Mouse (Mus musculus): ENCODE data around the gene Baz1a. TPM values are rescaled to one million over a fixed set of nuclear protein-coding genes. Genes with fewer than 3 reads are reported as not detected.
"Not testable (repeated sequence)": the region's sequence is repeated elsewhere in the genome, so short reads cannot be mapped to it uniquely, and the experiment has no call there.

The Baz1a gene
- polyA plus RNA-seq, 1 experiment from 2014 or later: 34.8 TPM

DNA sequence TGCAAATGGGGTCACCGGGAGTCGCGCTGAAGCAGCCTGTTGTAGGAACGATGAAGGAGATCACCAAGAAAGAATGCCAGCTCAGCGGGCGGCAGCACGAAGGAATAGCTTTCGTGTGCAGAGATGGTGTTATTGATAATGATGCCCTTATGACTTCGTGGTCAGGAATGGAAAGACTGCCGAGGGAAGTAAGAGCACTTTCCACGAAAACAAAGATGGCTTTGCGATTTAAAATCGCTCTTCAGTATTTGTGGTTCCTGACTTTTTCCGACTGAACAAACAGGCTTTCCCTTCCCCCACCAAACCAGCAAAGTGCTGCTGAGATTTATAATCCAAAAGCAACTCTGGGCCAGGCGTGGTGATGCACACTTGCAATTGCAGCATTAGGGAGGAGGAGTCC, 26.9 kb upstream of the Baz1a start:
- 81% methylated on average over 15 of the region's 15 CpGs for WGBS
- Histone ChIP-seq H3K4me3 (no peak overlapping the region), H3K4me1 (no peaks in the 10 kb centered on the region), H3K36me3 (peaks cover 20% of the 10 kb centered on the region), H3K27me3 (ENCODE audit: low read depth, poor library complexity, severe bottlenecking) (no peaks in the 10 kb centered on the region), H3K9me3 (replicated peaks) (no peaks in the 10 kb centered on the region), H3K27ac (replicated peaks) (no peak overlapping the region)
- no peak for DNase-seq (ENCODE audit: low spot score)

DNA sequence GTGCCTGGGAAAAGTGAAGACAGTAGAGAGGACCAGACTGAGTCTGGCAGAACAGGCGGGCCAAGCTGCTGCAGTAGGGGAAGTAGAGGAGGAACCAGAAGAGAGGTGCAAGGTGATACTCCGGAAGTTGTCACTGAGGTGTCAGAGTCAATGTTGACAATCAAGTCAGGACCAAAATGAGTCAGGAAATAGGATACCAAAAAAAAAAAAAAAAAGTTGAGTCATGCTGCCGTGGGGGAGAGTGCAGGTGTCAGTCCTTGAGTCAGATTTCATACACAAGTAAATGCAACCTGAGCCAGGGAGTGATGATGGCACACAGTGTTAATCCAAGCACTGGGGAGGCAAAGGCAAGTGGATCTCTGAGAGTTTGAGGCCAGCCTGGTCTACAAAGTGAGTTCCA, 12.9 kb upstream of the Baz1a start:
- Histone ChIP-seq H3K36me3 (no peaks in the 10 kb centered on the region), H3K4me3 (no peak overlapping the region), H3K27me3 (ENCODE audit: low read depth, poor library complexity, severe bottlenecking) (no peaks in the 10 kb centered on the region), H3K4me1 (no peaks in the 10 kb centered on the region), H3K9me3 (replicated peaks) (no peaks in the 10 kb centered on the region), H3K27ac (replicated peaks) (no peak overlapping the region)
- WGBS: 66% methylated on average over 3 of the region's 3 CpGs
- DNase-seq (ENCODE audit: low spot score): no peak

DNA sequence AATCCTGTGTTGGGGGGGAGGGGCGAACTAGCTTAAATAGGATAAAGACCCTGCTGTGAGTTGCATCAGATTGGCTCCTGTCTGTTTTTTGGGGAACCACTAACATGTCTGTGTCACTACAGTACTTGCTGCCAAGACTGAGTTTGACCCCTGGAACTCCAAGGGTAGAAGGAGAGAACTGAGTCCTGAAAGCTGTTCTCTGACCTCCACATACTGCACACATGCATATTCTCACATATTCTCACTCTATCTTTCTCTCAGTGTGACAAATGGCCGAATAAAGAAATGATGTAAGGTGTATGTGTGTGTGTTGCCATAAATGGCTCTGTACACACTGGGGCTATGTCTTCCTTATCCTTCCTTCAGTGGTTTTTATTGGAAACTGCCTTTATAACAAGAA, 9.1 kb upstream of the Baz1a start:
- H3K27me3 ChIP-seq (ENCODE audit: low read depth, poor library complexity, severe bottlenecking): no peaks in the 10 kb centered on the region
- H3K4me1 ChIP-seq: no peaks in the 10 kb centered on the region
- 72% methylated on average over 2 of the region's 2 CpGs for WGBS

DNA sequence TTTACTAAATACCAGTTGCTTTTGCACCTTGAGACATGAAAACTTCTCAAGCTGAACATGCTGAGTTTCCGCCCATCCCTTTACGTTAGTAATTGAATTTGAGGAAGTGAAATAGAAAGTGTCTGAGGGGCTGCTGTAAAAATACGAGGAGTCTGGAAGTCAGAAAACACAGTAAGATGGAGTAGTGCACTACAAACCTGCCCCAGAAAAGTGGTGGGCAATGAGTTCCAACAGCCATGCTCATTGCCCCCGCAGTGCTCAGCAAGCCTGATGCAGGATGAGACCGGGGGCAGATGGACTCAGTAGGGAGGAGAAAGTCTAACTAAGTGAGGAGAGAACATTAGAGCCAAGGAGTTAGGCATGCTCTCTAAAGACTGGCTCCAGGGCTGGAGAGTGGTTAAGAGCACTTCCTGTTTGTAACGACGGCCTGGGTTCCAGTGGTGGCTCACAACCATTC, 5.3 kb upstream of the Baz1a start:
- Histone ChIP-seq H3K27ac (replicated peaks) (no peak overlapping the region), H3K4me1 (no peaks in the 10 kb centered on the region)
- WGBS: 92% methylated on average over 7 of the region's 7 CpGs

More for the DNA sequence above, 9.1 kb upstream of the Baz1a start:
- H3K9me3 ChIP-seq (replicated peaks): no peaks in the 10 kb centered on the region
- no peak for DNase-seq (ENCODE audit: low spot score)
- H3K4me3 ChIP-seq: no peak overlapping the region
- H3K27ac ChIP-seq (replicated peaks): no peak overlapping the region
- H3K36me3 ChIP-seq: no peaks in the 10 kb centered on the region

DNA sequence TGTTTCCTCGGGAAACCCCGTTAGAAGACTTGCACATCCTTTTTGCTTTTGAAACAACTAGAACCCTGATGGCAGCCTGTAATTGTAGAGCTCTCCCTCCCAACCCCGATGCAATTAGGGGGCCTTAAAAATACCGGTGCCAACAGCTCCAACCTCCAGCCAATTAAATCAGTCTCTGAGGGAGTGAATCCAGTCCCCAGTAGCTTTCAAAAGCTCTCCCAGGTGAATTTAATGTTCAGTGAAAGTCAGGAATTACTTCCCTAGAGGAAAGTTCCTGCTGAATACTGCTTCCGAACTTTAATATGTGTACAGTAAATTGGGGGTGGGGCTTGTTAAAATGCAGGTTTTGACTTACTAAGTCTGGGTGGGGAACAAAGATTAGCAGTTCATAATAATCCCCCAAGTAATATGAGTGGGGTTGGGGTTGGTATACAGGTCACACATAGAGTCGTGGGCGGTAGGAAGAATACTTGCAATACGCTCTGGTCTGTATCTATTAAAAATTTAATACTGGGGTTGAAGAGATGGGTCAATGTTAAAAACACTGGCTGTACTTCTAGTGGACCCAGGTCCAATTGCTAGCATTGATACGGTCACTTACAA, 3.1 kb upstream of the Baz1a start:
- no peaks in the 10 kb centered on the region for H3K27me3 ChIP-seq (ENCODE audit: low read depth, poor library complexity, severe bottlenecking)
- 69% methylated on average over 9 of the region's 9 CpGs for WGBS
- DNase-seq (ENCODE audit: low spot score): no peak
- no peak overlapping the region for H3K4me3 ChIP-seq
- H3K9me3 ChIP-seq (replicated peaks): no peaks in the 10 kb centered on the region
- no peaks in the 10 kb centered on the region for H3K36me3 ChIP-seq
- H3K4me1 ChIP-seq: no peaks in the 10 kb centered on the region
- H3K27ac ChIP-seq (replicated peaks): no peak overlapping the region

More for the DNA sequence above, 5.3 kb upstream of the Baz1a start:
- no peaks in the 10 kb centered on the region for H3K36me3 ChIP-seq
- no peaks in the 10 kb centered on the region for H3K27me3 ChIP-seq (ENCODE audit: low read depth, poor library complexity, severe bottlenecking)
- H3K9me3 ChIP-seq (replicated peaks): no peaks in the 10 kb centered on the region
- no peak overlapping the region for H3K4me3 ChIP-seq
- no peak for DNase-seq (ENCODE audit: low spot score)

DNA sequence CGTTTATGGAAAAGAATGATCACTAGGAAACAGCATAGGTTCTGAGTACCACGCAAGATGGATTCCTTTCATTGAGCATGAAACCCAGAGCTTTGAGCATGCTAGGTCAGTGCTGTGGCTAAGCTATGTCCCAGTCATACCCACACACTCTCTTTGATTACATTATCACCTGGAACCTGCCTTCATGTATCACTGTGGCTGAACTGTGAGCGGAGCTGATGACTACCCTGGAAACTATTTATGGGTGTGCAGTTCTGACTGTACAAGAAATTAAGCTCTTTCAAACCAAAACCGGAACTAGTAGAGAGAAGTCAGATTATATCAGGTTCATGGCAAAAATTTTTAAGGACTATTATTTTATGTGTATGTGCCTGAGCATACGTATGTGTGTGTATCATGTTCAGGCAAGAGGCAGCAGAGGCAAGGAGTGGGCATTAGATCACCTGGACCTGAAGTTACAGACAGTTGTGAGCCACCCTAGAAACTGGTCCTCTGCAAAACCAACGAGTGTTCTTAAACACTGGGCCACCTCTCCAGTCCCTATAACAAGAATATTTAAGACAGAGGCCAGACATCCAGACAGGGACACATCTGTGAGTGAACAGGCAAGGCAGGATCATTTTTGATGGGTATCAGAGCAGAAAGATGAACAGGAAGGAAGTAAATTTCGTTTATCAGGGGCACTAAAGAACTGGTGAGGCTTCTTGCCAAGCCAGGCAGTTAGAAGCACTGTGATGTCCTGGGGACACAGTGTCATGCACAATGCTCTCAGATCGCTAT, 2.4 kb upstream of the Baz1a start:
- Histone ChIP-seq H3K9me3 (replicated peaks) (no peaks in the 10 kb centered on the region), H3K4me3 (no peak overlapping the region), H3K36me3 (no peaks in the 10 kb centered on the region), H3K4me1 (no peaks in the 10 kb centered on the region), H3K27me3 (ENCODE audit: low read depth, poor library complexity, severe bottlenecking) (no peaks in the 10 kb centered on the region), H3K27ac (replicated peaks) (no peak overlapping the region)
- DNase-seq (ENCODE audit: low spot score): no peak
- 79% methylated on average over 8 of the region's 8 CpGs for WGBS

DNA sequence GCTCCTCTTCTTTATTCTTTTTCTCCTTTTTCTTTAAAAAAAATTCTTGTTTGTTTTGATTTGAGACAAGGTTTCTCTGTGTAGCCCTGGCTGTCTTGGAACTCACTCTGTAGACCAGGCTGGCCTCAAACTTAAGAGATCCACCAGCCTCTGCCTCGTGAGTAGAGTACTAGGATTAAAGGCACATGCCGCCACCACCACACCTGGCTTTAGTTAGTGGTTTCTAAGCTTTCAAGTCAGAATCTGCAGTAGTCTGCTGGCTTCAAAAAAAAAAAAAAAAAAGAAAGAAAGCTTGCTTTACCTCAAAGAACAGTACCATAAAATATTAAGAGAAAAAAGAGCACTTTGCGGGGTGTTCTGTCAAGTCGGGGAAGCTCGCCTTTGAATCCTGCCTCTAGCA, 1.3 kb upstream of the Baz1a start:
- H3K4me3 ChIP-seq: no peak overlapping the region
- WGBS: 85% methylated on average over 5 of the region's 5 CpGs
- DNase-seq (ENCODE audit: low spot score): no peak

DNA sequence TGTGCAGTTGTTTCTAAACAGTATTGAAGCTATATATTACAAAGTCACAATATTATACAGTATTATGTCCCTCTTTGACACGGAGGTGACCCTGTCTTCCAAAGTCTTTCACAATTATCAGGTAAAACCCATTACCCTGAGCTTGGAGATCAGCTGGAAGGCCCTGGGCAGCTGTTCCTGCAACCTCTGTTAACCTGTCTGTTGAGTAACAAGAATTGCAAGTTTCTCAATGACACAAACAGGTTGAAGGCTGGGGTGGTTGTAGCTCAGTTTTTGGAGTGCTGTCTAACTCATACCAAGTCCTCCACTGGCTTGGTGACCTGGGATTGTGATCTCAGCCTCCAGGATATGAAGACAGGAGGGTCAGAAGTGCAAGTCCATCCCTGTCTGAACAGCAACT, 1.1 kb downstream of the Baz1a start:
- DNase-seq (ENCODE audit: low spot score): no peak
- 68% methylated on average over 1 of the region's 1 CpGs for WGBS

More for the DNA sequence above, 1.3 kb upstream of the Baz1a start:
- Histone ChIP-seq H3K36me3 (no peaks in the 10 kb centered on the region), H3K9me3 (replicated peaks) (no peaks in the 10 kb centered on the region), H3K27me3 (ENCODE audit: low read depth, poor library complexity, severe bottlenecking) (no peaks in the 10 kb centered on the region), H3K27ac (replicated peaks) (no peak overlapping the region), H3K4me1 (no peaks in the 10 kb centered on the region)

DNA sequence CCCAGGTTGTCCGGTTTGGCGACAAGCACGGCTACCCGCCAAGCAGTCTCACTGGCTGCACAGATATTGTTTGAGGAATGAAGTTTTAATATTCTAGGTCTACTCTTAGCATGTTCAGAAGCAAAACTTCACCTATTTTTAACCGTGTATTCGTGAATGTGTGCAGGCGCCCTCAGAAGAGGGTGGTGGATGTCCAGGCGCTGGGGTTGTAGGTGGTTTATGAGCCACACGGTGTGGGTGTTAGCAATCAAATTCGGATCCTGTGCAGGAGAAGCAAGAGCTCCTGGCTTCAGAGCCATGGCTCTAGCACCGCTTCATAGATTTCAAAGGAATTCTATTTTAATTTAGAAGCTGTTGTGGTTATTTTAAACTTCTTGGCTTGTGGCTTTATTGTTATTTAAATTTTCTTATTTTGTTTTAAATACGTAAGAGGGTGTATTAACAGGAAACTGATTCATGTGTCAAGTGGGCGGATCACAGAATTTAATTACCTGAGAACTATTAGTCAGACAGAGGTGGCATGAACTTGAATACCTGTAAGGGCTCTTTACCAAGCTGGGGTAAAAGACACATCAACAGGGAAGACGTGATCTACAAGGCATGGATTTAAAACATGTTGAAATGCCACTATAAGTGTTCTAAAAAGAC, 6.7 kb downstream of the Baz1a start:
- Histone ChIP-seq H3K4me3 (no peak overlapping the region), H3K27ac (replicated peaks) (no peak overlapping the region), H3K36me3 (no peaks in the 10 kb centered on the region), H3K27me3 (ENCODE audit: low read depth, poor library complexity, severe bottlenecking) (no peaks in the 10 kb centered on the region), H3K4me1 (no peaks in the 10 kb centered on the region), H3K9me3 (replicated peaks) (no peaks in the 10 kb centered on the region; the same call in 1 of the 2 replicates)
- 89% methylated on average over 14 of the region's 14 CpGs for WGBS
- DNase-seq (ENCODE audit: low spot score): no peak

More for the DNA sequence above, 1.1 kb downstream of the Baz1a start:
- Histone ChIP-seq H3K27me3 (ENCODE audit: low read depth, poor library complexity, severe bottlenecking) (no peaks in the 10 kb centered on the region), H3K4me1 (no peaks in the 10 kb centered on the region), H3K27ac (replicated peaks) (no peak overlapping the region), H3K4me3 (no peak overlapping the region), H3K9me3 (replicated peaks) (no peaks in the 10 kb centered on the region), H3K36me3 (no peaks in the 10 kb centered on the region)

DNA sequence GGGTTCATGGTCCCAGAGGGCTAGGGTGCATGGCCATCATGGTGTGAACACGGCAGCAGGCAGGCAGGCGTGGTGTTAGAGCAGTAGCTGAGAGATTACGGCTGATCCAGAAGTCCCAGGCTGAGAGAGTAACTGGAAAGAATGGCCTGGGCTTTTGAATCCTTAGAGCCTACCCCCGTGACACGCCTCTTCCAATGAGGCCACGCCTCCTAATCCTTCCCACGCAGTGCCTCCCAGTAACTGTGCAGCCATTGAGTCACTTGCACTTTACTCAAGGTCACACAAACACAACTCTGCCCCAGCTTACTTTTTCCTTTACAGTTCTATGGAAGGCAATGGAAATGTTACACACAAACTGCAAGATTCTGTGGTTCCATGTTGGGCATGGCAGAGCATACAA, 8.1 kb downstream of the Baz1a start:
- DNase-seq (ENCODE audit: low spot score): no peak
- H3K4me3 ChIP-seq: no peak overlapping the region
- no peaks in the 10 kb centered on the region for H3K36me3 ChIP-seq
- no peak overlapping the region for H3K27ac ChIP-seq (replicated peaks)
- WGBS: 89% methylated on average over 7 of the region's 7 CpGs
- no peaks in the 10 kb centered on the region for H3K4me1 ChIP-seq
- H3K27me3 ChIP-seq (ENCODE audit: low read depth, poor library complexity, severe bottlenecking): no peaks in the 10 kb centered on the region
- no peaks in the 10 kb centered on the region; the same call in 1 of the 2 replicates for H3K9me3 ChIP-seq (replicated peaks)

DNA sequence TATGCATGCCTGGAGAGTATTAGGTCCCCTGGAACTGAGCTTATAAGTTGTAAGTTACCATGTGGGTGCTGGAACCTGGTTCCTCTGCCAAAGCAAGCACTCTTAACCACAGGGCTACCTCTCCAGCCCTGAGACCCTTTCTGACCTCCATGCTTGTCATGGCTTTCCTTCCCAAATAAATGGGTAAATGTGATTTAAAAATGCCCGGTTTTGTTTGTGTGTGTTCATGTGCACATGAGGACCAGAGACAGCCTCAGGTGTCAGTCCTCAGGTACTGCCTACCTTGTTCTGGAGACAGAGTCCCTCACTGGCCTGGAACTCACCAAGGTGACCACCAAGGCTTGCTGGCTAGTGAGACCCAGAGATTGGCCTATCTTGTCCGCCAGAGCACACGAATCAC, 9.8 kb downstream of the Baz1a start:
- DNase-seq (ENCODE audit: low spot score): no peak
- Histone ChIP-seq H3K4me3 (no peak overlapping the region), H3K36me3 (no peaks in the 10 kb centered on the region), H3K27me3 (ENCODE audit: low read depth, poor library complexity, severe bottlenecking) (no peaks in the 10 kb centered on the region), H3K9me3 (replicated peaks) (no peaks in the 10 kb centered on the region; the same call in 1 of the 2 replicates), H3K4me1 (no peaks in the 10 kb centered on the region), H3K27ac (replicated peaks) (no peak overlapping the region)
- WGBS: 84% methylated on average over 3 of the region's 3 CpGs

DNA sequence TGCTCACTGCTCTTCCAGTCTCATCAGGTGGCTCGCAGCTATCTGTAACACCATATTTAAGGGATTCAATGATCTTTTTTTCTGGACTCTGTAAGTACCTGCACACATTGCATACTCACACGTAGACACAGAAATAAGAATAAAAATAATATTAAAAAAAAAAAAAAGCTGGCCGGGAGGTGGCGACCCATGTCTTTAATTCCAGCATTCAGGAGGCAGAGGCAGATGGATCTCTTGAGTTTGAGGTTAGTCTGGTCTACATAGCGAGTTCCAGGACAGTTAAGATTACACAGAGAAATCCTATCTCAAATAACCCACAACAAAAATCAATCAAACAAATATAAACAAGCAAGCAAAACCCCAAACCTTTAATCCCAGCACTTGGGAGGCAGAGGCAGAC, 10.3 kb downstream of the Baz1a start:
- Histone ChIP-seq H3K27me3 (ENCODE audit: low read depth, poor library complexity, severe bottlenecking) (no peaks in the 10 kb centered on the region), H3K9me3 (replicated peaks) (no peaks in the 10 kb centered on the region; the same call in 1 of the 2 replicates), H3K4me3 (no peak overlapping the region), H3K36me3 (no peaks in the 10 kb centered on the region), H3K4me1 (no peaks in the 10 kb centered on the region), H3K27ac (replicated peaks) (no peak overlapping the region)
- 90% methylated on average over 5 of the region's 5 CpGs for WGBS
- DNase-seq (ENCODE audit: low spot score): no peak

DNA sequence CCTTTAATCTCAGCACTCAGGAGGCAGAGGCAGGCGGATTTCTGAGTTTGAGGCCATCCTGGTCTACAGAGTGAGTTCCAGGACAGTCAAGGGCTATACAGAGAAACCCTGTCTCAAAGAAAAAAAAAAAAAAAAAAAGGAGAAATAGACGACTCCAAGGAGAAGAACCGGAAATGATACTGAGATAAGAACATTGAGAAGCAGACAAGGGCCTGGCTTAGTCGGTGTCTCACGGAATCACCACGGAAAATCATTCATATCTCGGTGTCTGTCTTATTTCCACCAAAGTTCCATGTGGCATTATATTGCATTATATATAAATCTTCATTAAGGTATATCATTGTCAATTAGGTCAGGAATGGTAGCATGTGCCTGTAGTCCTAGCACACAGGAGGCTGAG, 11.6 kb downstream of the Baz1a start:
- H3K36me3 ChIP-seq; H3K27me3 ChIP-seq (ENCODE audit: low read depth, poor library complexity, severe bottlenecking); H3K4me1 ChIP-seq; H3K4me3 ChIP-seq; H3K9me3 ChIP-seq (replicated peaks); H3K27ac ChIP-seq (replicated peaks); DNase-seq (ENCODE audit: low spot score): not testable (repeated sequence)
- WGBS: 91% methylated on average over 7 of the region's 7 CpGs
